Mouse (Mus musculus) forebrain, postnatal 0 days (tissue): ENCODE results near the gene Ash1l. TPM values are rescaled to one million over a fixed set of nuclear protein-coding genes. Genes with fewer than 3 reads are reported as not detected.

Experiments
- ATAC-seq: fragments of 200-750 bp; cut with Nextera tagmentation; 2 replicates; pipeline ENCODE4 v1.8.0; 2017; ENCODE audit warnings: mild to moderate bottlenecking, moderate library complexity
- DNase-seq: peaks from one replicate; pipeline ENCODE4 v3.0.0-alpha.2; 2015
- H3K27ac ChIP-seq: fragments of 300-500 bp; sonication (generic); 2 replicates; pipeline ENCODE4 v1.5.1; 2014; ENCODE audit warnings: low read depth, mild to moderate bottlenecking, antibody characterized with exemption, low read length, moderate library complexity, mixed read lengths
- H3K27me3 ChIP-seq: fragments of 300-500 bp; sonication (generic); 2 replicates; pipeline ENCODE4 v1.6.1; 2014; ENCODE audit warnings: mild to moderate bottlenecking, low read length, mixed read lengths; ENCODE audit not compliant: insufficient read depth
- H3K36me3 ChIP-seq: fragments of 300-500 bp; sonication (generic); 2 replicates; pipeline ENCODE4 v1.6.1; 2014; ENCODE audit warnings: mild to moderate bottlenecking, moderate library complexity; ENCODE audit not compliant: insufficient read depth
- H3K4me1 ChIP-seq: fragments of 300-500 bp; sonication (generic); 2 replicates; pipeline ENCODE4 v1.6.1; 2014; ENCODE audit warnings: antibody characterized with exemption; ENCODE audit not compliant: insufficient read depth
- H3K4me2 ChIP-seq: fragments of 300-500 bp; sonication (generic); 2 replicates; pipeline ENCODE4 v1.6.1; 2014; ENCODE audit warnings: low read depth, mild to moderate bottlenecking, moderate library complexity
- H3K4me3 ChIP-seq: fragments of 300-500 bp; sonication (generic); 2 replicates; pipeline ENCODE4 v1.5.1; 2014; ENCODE audit warnings: low read depth, low read length, mixed read lengths
- H3K9ac ChIP-seq: fragments of 300-500 bp; sonication (generic); 2 replicates; pipeline ENCODE4 v1.6.1; 2014; ENCODE audit warnings: mild to moderate bottlenecking
- H3K9me3 ChIP-seq: fragments of 300-500 bp; sonication (generic); 2 replicates; pipeline ENCODE4 v1.6.1; 2016; ENCODE audit warnings: low read length
- CTCF ChIP-seq: sonication (generic); IDR thresholded peaks from 2 replicates; pipeline ENCODE4 v1.5.1; 2016; ENCODE audit warnings: antibody characterized with exemption, control low read depth, low read depth
- whole genome bisulfite sequencing: fragments of 180-500 bp; shearing (Covaris S2); extraction: QIAGEN DNeasy Blood & Tissue Kit; methylation state at CpG from one replicate; pipeline ENCODE4 v1.1.7; 2014; 5-methylcytosine and 5-hydroxymethylcytosine counted together
- polyA plus RNA-seq: library from polyadenylated mRNA; unstranded; fragments of >200 nt; fragmentation: Nextera tagmentation; extraction: Ambion mirVana; gene quantifications from 2 replicates; pipeline ENCODE4 v1.2.1, GENCODE M21; 2015
- total RNA-seq: library from RNA; depleted of rRNA; stranded (reverse); fragments of >200 nt; gene quantifications from 2 replicates; pipeline ENCODE4 v1.2.3, GENCODE M21; 2014

Ash1l gene
- total and polyA plus RNA-seq, 2 experiments from 2014 or later = 12.8 to 28.9 TPM

DNA sequence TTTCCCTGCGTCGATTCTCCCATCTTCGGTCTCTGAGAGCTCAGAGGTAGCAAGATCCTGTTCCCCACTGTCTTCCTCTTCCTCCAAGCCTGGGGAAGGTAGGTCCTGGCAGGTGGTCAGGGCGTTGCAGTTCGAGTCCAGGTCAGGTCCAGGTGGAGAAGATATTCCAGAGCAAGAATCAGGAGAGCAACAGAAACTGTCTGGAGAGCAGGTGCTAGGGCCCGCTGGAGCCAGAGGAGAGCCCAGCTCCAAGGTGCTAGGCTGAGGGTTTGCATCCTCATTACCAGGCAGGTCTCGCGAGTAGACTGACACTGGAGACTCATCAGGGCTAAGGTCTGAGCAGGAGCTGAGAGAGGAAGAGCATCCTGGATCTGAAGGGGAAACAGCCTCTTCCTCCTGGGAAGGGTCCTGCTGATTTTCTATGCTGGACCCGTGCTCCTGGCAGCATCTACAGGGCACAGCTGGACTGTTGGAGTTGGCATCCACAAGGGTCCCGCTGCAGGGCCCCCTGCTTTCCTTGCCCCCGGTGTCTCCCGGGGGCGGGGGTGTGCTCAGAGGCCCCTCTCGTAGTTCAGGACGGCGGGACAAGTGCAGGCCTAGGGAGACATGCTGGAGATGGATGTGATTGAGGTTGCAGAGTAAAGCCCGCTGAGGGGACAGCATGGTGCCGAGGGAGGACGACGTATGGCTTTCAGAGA, 141.5 kb downstream of the Ash1l start:
- peak; percentile 16 for DNase-seq
- peak overlapping the region; percentile 68 for H3K9ac ChIP-seq
- 0 out of 2 replicates have a peak, but pooled peaks cover 10% of the 10 kb centered on the region for H3K4me1 ChIP-seq
- no peak for ATAC-seq
- TF ChIP-seq CTCF = no peak
- peak overlapping the region; percentile 80; the same call in 1 of the 2 replicates for H3K27ac ChIP-seq
- peak overlapping the region; percentile 95 for H3K4me2 ChIP-seq
- H3K36me3 ChIP-seq = peaks cover 52% of the 10 kb centered on the region
- 8% methylated on average over 20 of the region's 20 CpGs for WGBS
- no peaks in the 10 kb centered on the region for H3K27me3 ChIP-seq
- peak overlapping the region; percentile 72 for H3K4me3 ChIP-seq
- H3K9me3 ChIP-seq = no peaks in the 10 kb centered on the region

GRCm38 (mm10) chr3:89092509-89093090, 142.2 kb downstream of the Ash1l start:
- 17% methylated on average over 11 of the region's 11 CpGs for WGBS
- no peak for TF ChIP-seq CTCF
- no peaks in the 10 kb centered on the region for H3K9me3 ChIP-seq
- peak; percentile 21 for DNase-seq
- H3K36me3 ChIP-seq = peaks cover 53% of the 10 kb centered on the region
- peak overlapping the region; percentile 72 for H3K4me3 ChIP-seq
- H3K9ac ChIP-seq = peak overlapping the region; percentile 68
- H3K4me1 ChIP-seq = 0 out of 2 replicates have a peak, but pooled peaks cover 10% of the 10 kb centered on the region
- H3K27ac ChIP-seq = peak overlapping the region; percentile 80
- peak; percentile 36 for ATAC-seq
- no peaks in the 10 kb centered on the region for H3K27me3 ChIP-seq
- peak overlapping the region; percentile 95 for H3K4me2 ChIP-seq

DNA sequence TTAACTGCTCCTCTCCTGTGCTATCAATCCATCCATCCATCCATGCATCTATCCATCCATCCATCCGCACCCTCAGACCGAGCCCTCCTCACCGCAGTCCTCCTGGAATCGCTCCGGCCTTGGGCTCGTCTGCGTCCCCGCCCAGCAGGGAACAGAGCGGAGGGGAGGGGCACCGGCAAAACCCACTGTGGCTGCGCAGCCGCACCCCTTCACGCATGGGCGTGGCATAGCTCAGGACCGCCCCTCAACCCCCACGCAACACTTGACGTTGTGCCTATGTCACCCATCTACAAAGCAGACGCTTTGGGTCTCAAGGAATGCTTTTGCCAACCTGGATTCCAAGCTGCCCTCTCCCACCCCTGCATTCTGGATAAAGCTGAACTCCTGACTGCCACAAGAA, 142.8 kb downstream of the Ash1l start, which contains the start of gene Rusc1:
TSS of gene Rusc1 (minus strand) at position 137 of the 400 bp plus-strand sequence.
- Histone ChIP-seq H3K9ac (peak within 1 kb of the TSS; percentile 68), H3K4me2 (peak within 1 kb of the TSS; percentile 95), H3K4me1 (0 out of 2 replicates have a peak, but pooled peaks cover 10% of the 10 kb centered on the region), H3K9me3 (no peaks in the 10 kb centered on the region), H3K36me3 (peaks cover 52% of the 10 kb centered on the region), H3K27ac (peak within 1 kb of the TSS; percentile 80), H3K4me3 (peak within 1 kb of the TSS; percentile 72), H3K27me3 (no peaks in the 10 kb centered on the region)
- WGBS = under 1% methylated on average over 18 of the region's 18 CpGs
- TF ChIP-seq CTCF = peak; percentile 4; the same call in 1 of the 2 replicates
- peak; percentile 91 for ATAC-seq
- peak; percentile 95 for DNase-seq

DNA sequence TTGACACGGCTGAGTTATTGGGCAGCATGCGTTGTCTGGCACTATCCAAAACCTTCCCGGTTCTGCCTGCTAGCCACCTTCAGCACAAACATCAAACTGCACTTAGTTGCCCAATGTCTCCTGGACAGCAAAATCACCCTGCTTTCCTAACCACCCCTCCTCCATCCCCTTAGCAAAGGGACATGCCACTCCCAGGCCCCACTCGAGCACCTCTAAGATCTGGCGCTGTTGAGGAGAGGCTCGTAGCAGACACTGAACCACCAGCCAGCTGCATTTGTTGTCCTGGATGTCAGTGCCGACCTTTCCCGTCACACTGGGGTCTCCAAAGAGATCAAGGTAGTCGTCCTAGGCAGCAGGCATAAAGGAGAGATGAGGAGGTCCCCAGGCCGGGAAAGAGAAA, 143.6 kb downstream of the Ash1l start:
- Histone ChIP-seq H3K4me2 (no peak overlapping the region), H3K27me3 (no peaks in the 10 kb centered on the region), H3K36me3 (peaks cover 49% of the 10 kb centered on the region), H3K4me1 (0 out of 2 replicates have a peak, but pooled peaks cover 10% of the 10 kb centered on the region), H3K4me3 (no peak overlapping the region), H3K9ac (no peak overlapping the region), H3K9me3 (no peaks in the 10 kb centered on the region), H3K27ac (no peak overlapping the region)
- ATAC-seq = no peak
- WGBS = 85% methylated on average over 10 of the region's 10 CpGs
- no peak for TF ChIP-seq CTCF
- no peak for DNase-seq

GRCm38 (mm10) chr3:89100811-89101210, 150.4 kb downstream of the Ash1l start, which contains the start of gene Gm43738:
Gene Gm43738, minus strand, starts transcription at chr3:89101099.
- H3K27me3 ChIP-seq = no peaks in the 10 kb centered on the region
- peak within 1 kb of the TSS; percentile 50 for H3K9ac ChIP-seq
- peaks cover 35% of the 10 kb centered on the region for H3K36me3 ChIP-seq
- H3K27ac ChIP-seq = peak within 1 kb of the TSS; percentile 55
- no peaks in the 10 kb centered on the region for H3K9me3 ChIP-seq
- no peak for DNase-seq
- 18% methylated on average over 7 of the region's 7 CpGs for WGBS
- no peak for ATAC-seq
- H3K4me3 ChIP-seq = peak within 1 kb of the TSS; percentile 61
- H3K4me1 ChIP-seq = peaks cover 15% of the 10 kb centered on the region; the same call in 1 of the 2 replicates
- peak within 1 kb of the TSS; percentile 78 for H3K4me2 ChIP-seq
- no peak for TF ChIP-seq CTCF

DNA sequence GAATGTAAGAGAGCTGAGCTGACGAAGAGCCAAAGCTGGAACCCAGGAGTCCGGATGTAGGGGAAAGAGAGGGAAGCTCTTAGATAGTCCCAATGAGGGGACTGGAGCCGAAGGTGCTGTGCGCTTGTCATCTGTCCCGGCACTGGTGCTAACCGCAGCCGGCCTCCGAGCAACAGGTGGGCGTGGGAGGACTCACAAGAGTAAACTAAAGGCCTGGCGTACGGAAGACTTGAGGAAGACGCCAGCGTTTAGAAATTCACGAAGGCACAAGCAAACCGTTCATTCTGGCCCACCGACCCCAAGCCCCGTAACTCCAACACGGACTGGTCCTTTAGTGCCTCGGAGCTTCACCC, 151.0 kb downstream of the Ash1l start:
- Histone ChIP-seq H3K4me1 (peaks cover 15% of the 10 kb centered on the region; the same call in 1 of the 2 replicates), H3K4me3 (peak overlapping the region; percentile 61), H3K9ac (peak overlapping the region; percentile 50), H3K9me3 (no peaks in the 10 kb centered on the region), H3K27ac (peak overlapping the region; percentile 55), H3K4me2 (peak overlapping the region; percentile 78), H3K27me3 (no peaks in the 10 kb centered on the region), H3K36me3 (peaks cover 28% of the 10 kb centered on the region)
- DNase-seq (no peak), ATAC-seq (peak; percentile 12)
- under 1% methylated on average over 19 of the region's 19 CpGs for WGBS
- no peak for TF ChIP-seq CTCF
